Mouse (Mus musculus) right cerebral cortex, postnatal 36 days (tissue): ENCODE data around the gene Fuk.
"Not testable (repeated sequence)": the region's sequence is repeated elsewhere in the genome, so short reads cannot be mapped to it uniquely, and the experiment has no call there.

Source experiments
- DNase-seq, 2 experiments: peaks; one replicate each; pipeline ENCODE4 v3.0.0; 2022; ENCODE audit warnings: low spot score in 2 of 2, mixed read lengths in 1 of 2

The Fuk gene

DNA sequence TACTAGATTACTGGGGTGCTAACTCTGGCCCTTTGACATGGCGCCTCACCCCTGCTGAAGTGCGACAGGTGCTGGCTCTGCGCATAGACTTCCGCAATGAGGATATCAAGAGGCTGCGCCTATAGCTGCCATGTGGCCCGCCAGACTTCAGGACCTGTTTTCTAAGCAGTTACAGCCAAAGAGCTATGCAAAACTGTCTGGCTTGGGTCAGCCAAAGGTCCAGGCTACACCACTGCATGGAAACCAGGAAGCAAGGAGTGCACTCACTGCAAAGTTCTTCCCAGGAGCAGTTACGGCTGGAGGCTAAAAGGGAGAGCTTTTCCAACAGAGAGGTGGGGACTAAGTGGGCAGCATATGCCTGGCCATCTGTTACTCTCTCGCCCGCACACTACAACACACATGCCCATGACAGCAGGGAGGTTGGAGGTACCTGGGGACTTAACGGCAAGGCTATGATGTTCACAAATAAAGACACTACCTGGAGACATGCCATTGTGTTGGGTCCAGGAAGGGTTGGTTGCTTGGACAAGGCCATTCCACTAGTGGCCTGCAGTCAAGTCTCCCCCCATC, 20.5 kb downstream of the Fuk start:
- peak; percentile 25 to 36 for DNase-seq

DNA sequence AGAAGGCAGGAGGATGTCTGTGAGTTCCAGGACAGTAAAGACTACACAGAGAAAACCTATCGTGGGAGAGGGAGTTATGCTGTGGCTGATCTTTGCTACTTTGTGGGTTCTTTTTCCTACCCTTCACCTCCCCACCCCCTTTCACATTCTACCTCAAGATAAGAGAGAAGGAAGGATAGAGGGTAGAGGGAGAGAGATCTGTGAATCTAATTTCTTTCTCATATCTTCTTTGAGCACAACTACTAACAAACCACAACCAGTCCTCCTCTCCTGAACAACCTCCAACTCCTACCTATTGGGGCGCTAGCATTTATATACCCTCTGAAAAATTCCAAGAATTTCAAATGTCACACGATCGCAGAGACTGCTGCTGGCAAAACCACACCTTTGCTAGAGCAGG, 24.4 kb downstream of the Fuk start:
- no peak for DNase-seq

DNA sequence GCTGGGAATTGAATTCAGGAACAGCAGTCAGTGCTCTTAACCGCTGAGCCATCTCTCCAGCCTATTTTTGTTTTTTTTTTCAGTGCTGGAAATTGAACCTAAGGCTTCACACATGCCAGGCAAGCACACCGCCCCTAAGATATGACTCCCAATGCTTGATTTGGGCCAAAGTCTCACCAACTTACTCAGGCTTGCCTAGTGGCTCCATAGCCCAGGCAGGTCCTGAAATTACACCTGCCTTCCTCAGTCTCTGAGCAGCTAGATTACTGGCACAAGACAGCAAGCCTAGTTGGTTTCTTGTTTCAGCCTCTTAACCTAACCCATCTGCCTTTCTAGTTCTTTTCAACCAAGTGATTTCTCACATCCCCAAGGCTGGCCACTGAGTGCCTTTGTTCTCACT, 31.8 kb downstream of the Fuk start:
- DNase-seq: no peak

GRCm38 (mm10) chr8:110861347-110862025, 40.8 kb downstream of the Fuk start:
- DNase-seq: not testable (repeated sequence)

DNA sequence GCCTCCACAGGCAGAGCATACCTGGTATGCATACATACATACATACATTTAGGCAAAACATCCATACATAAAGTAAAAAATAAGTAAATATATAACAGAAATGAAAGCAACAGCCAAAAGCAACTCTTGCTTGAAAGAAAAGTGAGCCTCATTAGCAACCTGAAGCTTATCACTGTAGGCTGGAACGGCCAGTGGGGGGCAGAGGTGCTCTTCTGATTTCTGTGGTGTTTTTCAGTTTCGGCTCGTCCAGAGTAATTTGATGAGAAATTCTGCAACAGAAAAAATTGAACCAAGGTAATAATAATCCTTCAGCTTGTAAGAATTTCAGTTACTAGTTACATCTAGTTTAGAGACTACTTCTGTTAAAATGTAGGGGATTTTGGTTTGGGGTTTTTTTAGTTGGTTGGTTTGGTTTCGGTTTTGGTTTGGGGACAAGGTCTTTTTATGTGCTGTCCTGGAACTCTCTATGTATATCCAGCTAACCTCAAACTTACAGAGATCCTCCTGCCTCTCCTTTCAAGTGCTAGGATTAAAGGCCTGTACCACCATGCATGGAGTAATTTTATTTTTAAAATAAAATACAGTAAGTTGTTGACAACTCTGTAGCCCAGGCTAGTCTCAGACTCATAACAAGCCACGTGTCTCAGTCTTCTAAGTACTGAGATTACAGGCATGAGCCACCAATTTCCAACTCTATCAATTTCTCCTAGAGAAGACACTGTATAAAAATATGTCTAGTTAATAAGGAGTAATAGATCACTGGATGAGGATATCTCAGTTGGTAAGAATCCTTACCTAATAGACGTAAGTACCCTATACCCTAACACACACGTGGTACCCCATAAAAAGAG, 42.4 kb downstream of the Fuk start:
- DNase-seq: no peak

DNA sequence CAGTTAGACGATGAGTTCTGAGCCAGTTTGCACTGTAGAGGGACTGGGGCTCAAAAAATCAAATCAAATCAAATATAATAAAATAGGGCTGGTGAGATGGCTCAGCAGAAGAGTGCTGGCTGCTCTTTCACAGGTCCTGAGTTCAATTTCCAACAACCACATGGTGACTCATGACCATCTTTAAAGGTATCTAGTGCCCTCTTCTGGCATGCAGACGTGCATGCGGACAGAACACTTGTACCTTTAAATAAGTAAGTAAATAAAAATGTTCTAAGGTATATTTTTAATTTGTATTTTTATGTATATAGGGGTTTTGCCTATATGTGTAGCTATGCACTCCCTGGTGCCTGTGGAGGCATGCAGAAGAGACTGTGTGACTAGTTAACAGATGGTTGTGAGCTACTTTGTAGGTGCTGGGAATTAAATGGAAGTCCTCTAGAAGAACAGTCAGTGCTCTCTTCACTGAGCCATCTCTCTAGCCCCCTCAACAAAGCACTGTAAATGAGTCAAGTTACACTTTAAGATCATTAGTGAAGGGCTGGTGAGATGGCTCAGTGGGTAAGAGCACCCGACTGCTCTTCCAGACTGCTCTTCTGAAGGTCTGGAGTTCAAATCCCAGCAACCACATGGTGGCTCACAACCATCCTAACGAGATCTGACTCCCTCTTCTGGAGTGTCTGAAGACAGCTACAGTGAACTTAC, 45.4 kb downstream of the Fuk start:
- DNase-seq: no peak

DNA sequence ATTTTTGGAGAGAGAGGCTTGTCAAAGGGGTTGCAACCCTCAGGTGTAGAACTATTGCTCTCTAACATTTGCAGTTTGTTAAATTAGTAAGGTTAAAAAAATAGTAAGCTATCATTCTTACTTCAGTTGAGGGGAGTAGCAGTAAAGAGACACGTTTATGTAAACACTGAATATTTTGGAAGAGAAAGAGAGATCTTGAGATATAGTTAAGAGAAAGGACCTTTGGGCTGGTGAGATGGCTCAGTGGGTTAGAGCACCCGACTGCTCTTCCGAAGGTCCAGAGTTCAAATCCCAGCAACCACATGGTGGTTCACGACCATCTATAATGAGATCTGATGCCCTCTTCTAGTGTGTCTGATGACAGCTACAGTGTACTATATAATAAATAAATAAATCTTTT, 46.2 kb downstream of the Fuk start:
- not testable (repeated sequence) for DNase-seq

DNA sequence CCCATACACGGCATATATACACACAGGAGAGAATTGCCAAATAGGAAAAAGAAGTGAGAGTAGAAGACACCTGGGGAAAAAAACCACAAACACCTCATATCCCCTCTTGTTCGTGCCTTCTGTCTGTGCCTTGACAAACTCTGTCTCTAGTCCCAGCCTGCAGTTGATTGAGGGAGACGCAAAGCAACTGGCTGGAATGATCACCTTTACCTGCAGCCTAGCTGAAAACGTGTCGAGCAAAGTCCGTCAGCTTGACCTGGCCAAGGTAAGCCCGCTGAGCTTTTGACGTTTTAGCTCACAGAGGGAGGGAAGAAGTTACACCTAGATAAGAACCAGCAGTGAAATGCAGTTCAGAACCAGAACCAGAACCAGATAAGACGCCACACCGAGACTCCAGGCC, 51.1 kb downstream of the Fuk start:
- DNase-seq: no peak

- no peak for DNase-seq
Observed at GRCm38 (mm10) chr8:110847645-110848495, 54.4 kb downstream of the Fuk start.

DNA sequence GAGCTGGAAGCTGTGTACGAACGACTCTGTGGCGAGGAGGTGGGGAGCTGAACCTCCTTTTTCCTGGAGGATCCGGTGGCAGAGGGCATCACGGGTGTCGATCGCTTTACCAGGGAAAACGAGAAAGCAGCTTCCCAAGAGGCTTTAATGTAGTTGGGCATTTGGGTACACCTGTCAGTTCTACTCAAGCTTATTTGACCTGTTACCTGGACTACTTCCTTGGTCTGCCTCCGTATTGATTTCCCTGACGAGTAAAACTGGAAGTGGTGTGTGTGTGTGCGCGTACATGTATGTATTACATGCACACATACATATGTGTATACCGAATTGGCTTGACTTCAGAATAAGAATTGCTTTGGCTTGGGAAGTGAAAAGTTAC, 55.1 kb downstream of the Fuk start:
- no peak for DNase-seq

GRCm38 (mm10) chr8:110846405-110847170, 55.7 kb downstream of the Fuk start, which contains the start of the genes Cog4 and Sf3b3:
Gene Cog4 (plus strand): TSS chr8:110846600.
Gene Sf3b3 (minus strand): TSS chr8:110846787.
- DNase-seq: peak; percentile 75 to 76

DNA sequence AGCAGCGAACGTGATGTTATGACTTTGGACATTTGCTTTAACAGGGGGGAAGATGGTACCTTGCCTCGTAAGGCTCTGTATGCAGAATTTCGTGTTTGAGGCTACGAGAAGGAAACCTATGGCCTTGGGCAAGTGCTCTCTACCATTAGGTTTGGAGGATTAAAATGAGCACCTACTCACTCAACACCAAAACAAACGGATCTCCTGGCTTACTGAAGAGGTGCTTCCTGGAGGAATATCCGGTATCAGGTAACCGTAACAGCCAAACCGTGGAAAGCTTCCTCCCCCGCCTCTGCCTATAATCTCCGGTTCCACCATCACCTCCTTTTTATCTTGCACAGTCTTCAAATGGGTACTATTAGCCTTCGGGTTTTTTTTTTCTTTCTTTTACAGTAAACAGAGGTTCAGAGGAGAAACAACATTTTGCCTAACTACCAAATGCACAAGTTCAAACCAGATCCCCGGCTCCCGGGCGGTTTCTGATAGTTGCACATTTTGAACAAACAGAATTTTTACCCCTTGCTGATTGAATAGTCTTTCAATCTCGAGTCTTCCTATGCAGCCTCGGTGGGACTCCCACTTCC, 56.4 kb downstream of the Fuk start:
- DNase-seq: no peak

DNA sequence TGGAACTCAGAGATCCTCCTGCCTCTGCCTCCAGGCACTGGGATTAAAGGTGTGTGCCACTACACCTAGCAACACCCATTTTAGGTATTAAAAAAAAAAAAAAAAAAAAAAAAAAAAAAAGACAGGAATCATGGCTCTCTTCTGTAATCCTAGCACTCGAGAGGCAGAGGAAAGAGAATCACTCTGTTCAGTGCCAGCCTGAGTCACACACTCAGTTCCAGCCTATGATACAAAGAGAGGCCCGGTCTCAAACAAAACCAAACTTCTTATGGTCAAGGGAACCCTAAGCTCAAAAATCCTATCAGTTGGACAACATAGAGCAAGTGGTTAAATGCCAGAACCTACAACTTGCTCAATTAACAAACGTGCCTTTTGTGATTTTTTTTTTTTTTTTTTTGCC, 57.3 kb downstream of the Fuk start:
- no peak for DNase-seq

DNA sequence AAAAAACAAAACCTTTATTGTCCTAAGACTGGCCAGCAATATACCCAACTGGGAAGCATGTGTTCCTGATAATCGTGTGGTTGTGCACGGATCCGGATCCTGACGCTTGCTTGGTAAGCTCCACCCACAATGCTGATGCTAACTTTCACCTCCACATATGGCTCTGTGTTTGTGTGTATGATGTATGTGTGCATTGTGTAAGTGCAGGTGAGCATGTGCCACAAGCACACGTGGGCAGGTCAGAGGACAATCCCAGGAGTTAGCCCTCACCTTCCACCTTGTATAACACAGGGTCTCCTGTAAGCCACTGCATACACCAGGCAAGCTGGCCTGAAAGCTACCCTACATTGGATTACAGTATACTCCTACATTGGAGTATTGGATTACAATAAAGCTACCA, 59.1 kb downstream of the Fuk start:
- no peak for DNase-seq

DNA sequence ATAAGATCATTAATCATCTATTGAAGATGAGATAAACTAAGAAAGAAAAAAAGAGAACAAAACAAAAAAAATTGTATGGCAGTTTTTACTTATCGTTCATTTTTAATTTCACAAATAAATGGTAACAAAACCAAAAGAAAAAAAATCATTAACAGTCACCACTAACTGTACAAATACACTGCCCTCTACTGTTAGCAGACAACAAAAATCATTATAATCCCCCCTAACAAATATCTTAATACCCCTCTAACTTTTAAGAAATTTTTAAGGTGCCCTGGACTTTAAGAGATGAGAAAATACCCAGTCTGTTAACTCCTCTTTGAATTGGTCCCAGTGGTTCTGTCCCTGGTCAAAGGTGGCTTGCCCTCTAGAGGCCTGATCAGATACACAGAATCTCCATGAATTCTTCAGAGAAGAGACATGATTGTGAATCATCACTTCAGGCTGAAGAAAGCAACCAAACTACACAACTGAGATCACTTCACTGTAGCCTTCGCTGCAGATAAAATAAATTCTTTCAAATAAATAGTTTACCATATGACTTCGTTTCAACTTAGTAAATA, 60.2 kb downstream of the Fuk start:
- DNase-seq: no peak
